Mouse (Mus musculus) CH12.LX (cell line): ENCODE measurements around the gene Mocs3. TPM values are rescaled to one million over a fixed set of nuclear protein-coding genes. Genes with fewer than 3 reads are reported as not detected.

Experiments used
- DNase-seq: peaks from one replicate; pipeline ENCODE4 v3.0.0-alpha.2; 2013; ENCODE audit errors: extremely low read depth
- H3K27ac ChIP-seq: 2 replicates; pipeline ENCODE4 v1.5.1; 2012; ENCODE audit warnings: low read depth, mild to moderate bottlenecking, control low read depth, moderate library complexity; ENCODE audit not compliant: insufficient read depth
- H3K27me3 ChIP-seq: replicated peaks from 2 replicates; pipeline ENCODE3; 2012; ENCODE audit warnings: inconsistent platforms
- H3K36me3 ChIP-seq, 2 experiments: replicated peaks in 1 of 2; 2 replicates each; pipeline versions ENCODE3 to v1.6.1; 2012; ENCODE audit warnings: inconsistent platforms in 1 of 2, low read length in 1 of 2, mild to moderate bottlenecking in 1 of 2, mixed read lengths in 1 of 2, moderate library complexity in 1 of 2; ENCODE audit not compliant: control insufficient read depth in 1 of 2, insufficient read depth in 1 of 2
- H3K4me1 ChIP-seq, 2 experiments: 2 replicates each; pipeline ENCODE4 v1.6.1; 2012; ENCODE audit warnings: inconsistent platforms in 1 of 2, moderate library complexity in 1 of 2; ENCODE audit not compliant: insufficient read depth in 2 of 2, control insufficient read depth in 1 of 2
- H3K4me2 ChIP-seq: 2 replicates; pipeline ENCODE4 v1.6.1; 2012; ENCODE audit warnings: low read depth, mild to moderate bottlenecking, control low read depth; ENCODE audit not compliant: poor library complexity, insufficient read depth, severe bottlenecking
- H3K4me3 ChIP-seq, 3 experiments: fragments of 150-350 bp in 1 of 3; sonication (generic) in 1 of 3; replicated peaks in 1 of 3; 2 replicates each; pipeline versions ENCODE3 to v1.5.1; 2011 to 2012; ENCODE audit warnings: low read depth in 2 of 3, low read length in 2 of 3, mild to moderate bottlenecking in 2 of 3, moderate library complexity in 2 of 3, control low read depth in 1 of 3, improper control_type of control experiment in 1 of 3, inconsistent platforms in 1 of 3, mixed read lengths in 1 of 3; ENCODE audit not compliant: poor library complexity in 1 of 3
- H3K79me2 ChIP-seq: replicated peaks from 2 replicates; pipeline ENCODE4 v1.6.1; 2012; ENCODE audit warnings: mild to moderate bottlenecking, moderate library complexity; ENCODE audit not compliant: control insufficient read depth, poor library complexity, insufficient read depth, severe bottlenecking; ENCODE audit errors: extremely low read depth
- H3K9ac ChIP-seq: 2 replicates; pipeline ENCODE4 v1.6.1; 2012; ENCODE audit warnings: low read depth, mild to moderate bottlenecking, control low read depth, moderate library complexity; ENCODE audit not compliant: insufficient read depth
- H3K9me3 ChIP-seq: replicated peaks from 2 replicates; pipeline ENCODE3; 2012; ENCODE audit warnings: low read length, inconsistent platforms, mixed read lengths
- BHLHE40 ChIP-seq: IDR thresholded peaks from 2 replicates; pipeline ENCODE4 v1.6.1; 2011; ENCODE audit warnings: mild to moderate bottlenecking, low read depth, low read length, improper control_type of control experiment
- CHD1 ChIP-seq: IDR thresholded peaks from 2 replicates; pipeline ENCODE4 v1.6.1; 2012; ENCODE audit warnings: low read depth, low read length, improper control_type of control experiment, inconsistent platforms
- CHD2 ChIP-seq: IDR thresholded peaks from 2 replicates; pipeline ENCODE4 v1.6.1; 2011; ENCODE audit warnings: low read length, improper control_type of control experiment
- CTCF ChIP-seq, 2 experiments: IDR thresholded peaks in 1 of 2; conservative IDR thresholded peaks in 1 of 2; 2 replicates each; pipeline ENCODE4 v1.5.1; 2011 to 2012; ENCODE audit warnings: low read depth in 2 of 2, low read length in 2 of 2, improper control_type of control experiment in 1 of 2, inconsistent platforms in 1 of 2, mild to moderate bottlenecking in 1 of 2, moderate library complexity in 1 of 2
- ELF1 ChIP-seq: IDR thresholded peaks from 2 replicates; pipeline ENCODE4 v1.6.1; 2014; ENCODE audit warnings: low read depth, mild to moderate bottlenecking, inconsistent platforms, low read length, improper control_type of control experiment
- EP300 ChIP-seq: IDR thresholded peaks from 2 replicates; pipeline ENCODE4 v1.6.1; 2011; ENCODE audit warnings: low read length, improper control_type of control experiment
- ETS1 ChIP-seq: conservative IDR thresholded peaks from 2 replicates; pipeline ENCODE4 v1.6.1; 2012; ENCODE audit warnings: low read depth, mild to moderate bottlenecking, inconsistent platforms, low read length, improper control_type of control experiment, moderate library complexity
- GABPA ChIP-seq: IDR thresholded peaks from 2 replicates; pipeline ENCODE4 v1.6.1; 2012; ENCODE audit warnings: low read depth, low read length, improper control_type of control experiment, inconsistent platforms; ENCODE audit not compliant: insufficient replicate concordance
- HCFC1 ChIP-seq: IDR thresholded peaks from 2 replicates; pipeline ENCODE4 v1.6.1; 2012; ENCODE audit warnings: low read depth, mild to moderate bottlenecking, inconsistent platforms, low read length, improper control_type of control experiment
- IRF4 ChIP-seq: IDR thresholded peaks from 2 replicates; pipeline ENCODE4 v1.6.1; 2014; ENCODE audit warnings: low read depth, mild to moderate bottlenecking, inconsistent platforms, low read length, improper control_type of control experiment
- JUND ChIP-seq: conservative IDR thresholded peaks from 2 replicates; pipeline ENCODE4 v1.6.1; 2011; ENCODE audit warnings: low read depth, low read length, improper control_type of control experiment
- KAT2A ChIP-seq: IDR thresholded peaks from 2 replicates; pipeline ENCODE4 v1.6.1; 2012; ENCODE audit warnings: low read length, improper control_type of control experiment, inconsistent platforms; ENCODE audit not compliant: insufficient replicate concordance
- MAFK ChIP-seq: IDR thresholded peaks from 2 replicates; pipeline ENCODE4 v1.6.1; 2011; ENCODE audit warnings: low read length, improper control_type of control experiment; ENCODE audit not compliant: insufficient replicate concordance
- MAX ChIP-seq: IDR thresholded peaks from 2 replicates; pipeline ENCODE4 v1.6.1; 2011; ENCODE audit warnings: low read length, improper control_type of control experiment
- MAZ ChIP-seq: IDR thresholded peaks from 2 replicates; pipeline ENCODE4 v1.6.1; 2012; ENCODE audit warnings: low read depth, mild to moderate bottlenecking, inconsistent platforms, low read length, improper control_type of control experiment, moderate library complexity
- MEF2A ChIP-seq: IDR thresholded peaks from 2 replicates; pipeline ENCODE4 v1.6.1; 2014; ENCODE audit warnings: low read depth, mild to moderate bottlenecking, inconsistent platforms, low read length, improper control_type of control experiment, borderline replicate concordance
- MXI1 ChIP-seq: IDR thresholded peaks from 2 replicates; pipeline ENCODE4 v1.6.1; 2011; ENCODE audit warnings: mild to moderate bottlenecking, low read depth, low read length, improper control_type of control experiment
- MYC ChIP-seq: IDR thresholded peaks from 2 replicates; pipeline ENCODE4 v1.6.1; 2011; ENCODE audit warnings: low read depth, mild to moderate bottlenecking, improper control_type of control experiment, low read length
- NELFE ChIP-seq: IDR thresholded peaks from 2 replicates; pipeline ENCODE4 v1.6.1; 2011; ENCODE audit warnings: low read depth, low read length, improper control_type of control experiment
- NRF1 ChIP-seq: IDR thresholded peaks from 2 replicates; pipeline ENCODE4 v1.6.1; 2014; ENCODE audit warnings: low read depth, mild to moderate bottlenecking, inconsistent platforms, low read length, improper control_type of control experiment, moderate library complexity
- RAD21 ChIP-seq: IDR thresholded peaks from 2 replicates; pipeline ENCODE4 v1.6.1; 2011; ENCODE audit warnings: low read depth, mild to moderate bottlenecking, low read length, improper control_type of control experiment, moderate library complexity
- RCOR1 ChIP-seq: conservative IDR thresholded peaks from 2 replicates; pipeline ENCODE4 v1.6.1; 2012; ENCODE audit warnings: low read depth, mild to moderate bottlenecking, inconsistent platforms, low read length, improper control_type of control experiment
- SIN3A ChIP-seq: IDR thresholded peaks from 2 replicates; pipeline ENCODE4 v1.6.1; 2012; ENCODE audit warnings: low read length, improper control_type of control experiment, inconsistent platforms
- SMC3 ChIP-seq: IDR thresholded peaks from 2 replicates; pipeline ENCODE4 v1.6.1; 2011; ENCODE audit warnings: low read depth, low read length, improper control_type of control experiment
- TBP ChIP-seq: conservative IDR thresholded peaks from 2 replicates; pipeline ENCODE4 v1.6.1; 2011; ENCODE audit warnings: low read depth, low read length, improper control_type of control experiment
- UBTF ChIP-seq: IDR thresholded peaks from 2 replicates; pipeline ENCODE4 v1.6.1; 2012; ENCODE audit warnings: low read depth, mild to moderate bottlenecking, inconsistent platforms, low read length, improper control_type of control experiment, moderate library complexity
- USF1 ChIP-seq: IDR thresholded peaks from 2 replicates; pipeline ENCODE4 v1.6.1; 2014; ENCODE audit warnings: low read depth, mild to moderate bottlenecking, inconsistent platforms, low read length, improper control_type of control experiment
- USF2 ChIP-seq: conservative IDR thresholded peaks from 2 replicates; pipeline ENCODE4 v1.6.1; 2011; ENCODE audit warnings: low read depth, low read length, improper control_type of control experiment
- ZKSCAN1 ChIP-seq: IDR thresholded peaks from 2 replicates; pipeline ENCODE4 v1.6.1; 2012; ENCODE audit warnings: low read depth, inconsistent platforms, low read length, improper control_type of control experiment, borderline replicate concordance
- ZMIZ1 ChIP-seq: IDR thresholded peaks from 2 replicates; pipeline ENCODE4 v1.6.1; 2012; ENCODE audit warnings: low read depth, mild to moderate bottlenecking, inconsistent platforms, low read length, improper control_type of control experiment
- ZNF384 ChIP-seq: IDR thresholded peaks from 2 replicates; pipeline ENCODE4 v1.6.1; 2012; ENCODE audit warnings: low read depth, low read length, improper control_type of control experiment, inconsistent platforms
- dilution Hi-C: fragments of 300-500 bp; cut with MboI; formaldehyde crosslinking; loops from 2 replicates; pipeline ENCODE4 v1.14.3; 2020; ENCODE audit warnings: low sequenced_read_pairs; ENCODE audit not compliant: extremely low pct_unique_long_range_greater_than_20kb, extremely low pct_ligation_motif_present
- in situ Hi-C: fragments of 300-500 bp; cut with MboI; formaldehyde crosslinking; loops from 3 replicates; pipeline ENCODE4 v1.14.3; 2019; ENCODE audit warnings: low sequenced_read_pairs, low pct_ligation_motif_present, low pct_unique_long_range_greater_than_20kb, mixed read lengths
- polyA plus RNA-seq: library from polyadenylated mRNA; unstranded; fragments of >175 nt; gene quantifications from 2 replicates; pipeline ENCODE4 v1.2.1, GENCODE M21; 2012; ENCODE audit warnings: low read depth; ENCODE audit not compliant: insufficient read length
- total RNA-seq, 2 experiments: library from RNA; depleted of rRNA; stranded (reverse); fragments of 300-350 nt in 1 of 2; fragments of >200 nt in 1 of 2; gene quantifications; 2 replicates each; pipeline ENCODE4 v1.2.3; 2012 to 2014

Mocs3 gene
- total and polyA plus RNA-seq, 3 experiments, result 7.6 to 10.6 (median 9.5) TPM

DNA sequence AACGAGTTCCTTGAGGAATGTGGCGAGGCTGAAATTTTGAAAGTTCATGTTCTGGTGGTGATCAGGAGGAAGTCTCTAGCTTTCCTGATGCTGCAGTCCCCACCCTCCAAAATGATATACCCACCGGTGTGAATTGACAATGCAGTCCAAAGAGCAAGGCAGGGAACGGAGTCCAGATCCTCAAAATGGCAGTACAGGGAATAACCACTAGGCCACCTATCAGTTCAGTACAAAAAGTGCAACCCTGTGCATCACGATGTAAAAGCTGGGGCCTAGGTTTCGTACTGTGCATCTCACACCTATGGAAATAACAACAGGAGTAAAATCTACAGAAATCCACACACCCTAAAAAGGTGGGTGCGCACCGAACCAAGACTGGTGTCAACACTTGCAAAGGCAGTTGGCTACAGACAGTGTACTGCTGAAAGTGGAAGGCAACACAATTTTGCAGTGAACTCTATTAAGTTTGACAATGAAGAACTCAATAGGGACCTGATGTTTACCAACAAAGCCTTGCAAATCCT, 25.9 kb upstream of the Mocs3 start:
- H3K27me3 ChIP-seq, result no peaks in the 10 kb centered on the region
- dilution Hi-C loops, result no loop called here
- peak overlapping the region; percentile 80 for H3K4me2 ChIP-seq
- peaks cover 4% of the 10 kb centered on the region for H3K9me3 ChIP-seq
- H3K4me1 ChIP-seq, result peaks cover 16 to 61% of the 10 kb centered on the region in 2 experiments
- peak overlapping the region; percentile 53; the same call in 1 of the 2 replicates for H3K9ac ChIP-seq
- peaks cover 66% of the 10 kb centered on the region for H3K79me2 ChIP-seq
- peak overlapping the region; percentile 62 to 96 (median 94) for H3K4me3 ChIP-seq
- in situ Hi-C loops, result no loop called here
- H3K36me3 ChIP-seq, result peaks cover 24 to 63% of the 10 kb centered on the region in 2 experiments
- DNase-seq, result no peak
- TF ChIP-seq NRF1, result no peak
- no peak for TF ChIP-seq TBP
- no peak for TF ChIP-seq KAT2A
- no peak for TF ChIP-seq USF2
- no peak for TF ChIP-seq ZKSCAN1
- TF ChIP-seq RAD21, result no peak
- no peak for TF ChIP-seq GABPA
- no peak for TF ChIP-seq ELF1
- no peak for TF ChIP-seq IRF4
- no peak for TF ChIP-seq HCFC1
- TF ChIP-seq MXI1, result no peak
- no peak for TF ChIP-seq ZNF384
- TF ChIP-seq MAX, result no peak
- no peak for TF ChIP-seq EP300
- TF ChIP-seq, all 38 proteins: peak for 0
- H3K27ac ChIP-seq, result no peak overlapping the region

DNA sequence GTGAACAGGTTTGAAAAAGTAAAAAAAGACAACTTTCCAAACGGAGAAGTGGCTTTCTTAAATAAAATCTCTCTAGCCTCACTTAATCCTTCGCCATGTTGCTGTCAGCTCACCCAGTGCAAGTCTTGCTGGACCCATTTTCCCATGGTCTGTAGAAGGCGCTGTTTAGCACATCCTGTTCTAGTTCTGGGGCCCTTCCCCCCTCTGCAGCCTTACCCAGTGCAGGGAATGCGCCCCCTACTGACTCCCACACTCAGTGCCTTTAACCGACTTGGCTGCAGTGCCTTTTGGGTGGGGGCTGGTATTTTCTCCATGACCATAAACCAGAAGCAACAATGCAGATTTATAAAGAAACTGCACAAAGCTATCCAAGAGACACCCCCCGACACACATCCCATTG, 25.2 kb upstream of the Mocs3 start:
- Histone ChIP-seq H3K9ac (peak overlapping the region; percentile 94), H3K9me3 (peaks cover 4% of the 10 kb centered on the region), H3K27ac (peak overlapping the region; percentile 58; the same call in 1 of the 2 replicates), H3K36me3 (peaks cover 26 to 64% of the 10 kb centered on the region in 2 experiments), H3K4me3 (peak overlapping the region; percentile 94 to 100 (median 96)), H3K4me1 (peaks cover 13 to 56% of the 10 kb centered on the region in 2 experiments), H3K4me2 (peak overlapping the region; percentile 80), H3K27me3 (no peaks in the 10 kb centered on the region), H3K79me2 (peaks cover 59% of the 10 kb centered on the region)
- DNase-seq, result peak; percentile 98
- dilution Hi-C loops (no loop called here), in situ Hi-C loops (loop anchor here (5.0 kb wide), 1 partner anchor 93 kb away; no protein-coding TSS in a partner anchor)
- TF ChIP-seq IRF4 (peak; percentile 75), EP300 (0 out of 2 replicates have a peak, but pooled peaks have one; percentile 16), RAD21 (peak; percentile 66), CHD2 (peak; percentile 98), SIN3A (peak; percentile 98), UBTF (no peak), MEF2A (peak; percentile 80), MYC (peak; percentile 86), RCOR1 (no peak), MAFK (no peak), BHLHE40 (peak; percentile 55), JUND (peak; percentile 60), MXI1 (peak; percentile 93), CTCF (conservative IDR thresholded peaks at IDR 0.05 in 1 of 2, IDR thresholded peaks at IDR 0.05 in 1 of 2; ENCODE audit: low read depth in 2 of 2, low read length in 2 of 2) (peak; percentile 76 to 100), ZMIZ1 (no peak), HCFC1 (peak; percentile 73), MAZ (peak; percentile 95), USF2 (no peak), NRF1 (no peak), ELF1 (peak; percentile 78), USF1 (no peak), CHD1 (peak; percentile 91; the same call in 1 of the 2 replicates), SMC3 (peak; percentile 68), ETS1 (peak; percentile 61), NELFE (peak; percentile 84; the same call in 1 of the 2 replicates)
